Mouse (Mus musculus): ENCODE data around the gene Pigm. TPM values are rescaled to one million over a fixed set of nuclear protein-coding genes. Genes with fewer than 3 reads are reported as not detected.

Pigm gene
- polyA plus RNA-seq, 1 experiment from 2014 or later = 12.3 TPM

- Histone ChIP-seq H3K9ac (replicated peaks; ENCODE audit: low read length) (no peak overlapping the region), H3K4me2 (ENCODE audit: low read depth, low read length) (no peak overlapping the region), H3K27ac (replicated peaks; ENCODE audit: low read depth, low read length) (no peak overlapping the region), H3K27me3 (ENCODE audit: control insufficient read depth, insufficient read depth, low read length) (no peaks in the 10 kb centered on the region), H3K4me3 (ENCODE audit: low read depth, low read length) (no peak overlapping the region), H3K9me3 (replicated peaks; ENCODE audit: control insufficient read depth, low read length) (no peaks in the 10 kb centered on the region), H3K4me1 (ENCODE audit: control insufficient read depth, insufficient read depth, low read length) (no peaks in the 10 kb centered on the region), H3K36me3 (replicated peaks; ENCODE audit: control insufficient read depth, insufficient read depth, low read depth, low read length) (no peaks in the 10 kb centered on the region)
- 10% methylated on average over 1 of the region's 1 CpGs for WGBS
- ATAC-seq (replicated peaks; ENCODE audit: insufficient number of reproducible peaks, low FRiP score, low TSS enrichment, low read depth) = no peak
- DNase-seq (ENCODE audit: low spot score) = peak; percentile 67
Measured at GRCm38 (mm10) chr1:172357550-172357949, 18.8 kb upstream of the Pigm start.

GRCm38 (mm10) chr1:172358341-172358740 is 18.0 kb upstream of the Pigm start:
- H3K4me1 ChIP-seq (ENCODE audit: control insufficient read depth, insufficient read depth, low read length) = no peaks in the 10 kb centered on the region
- 73% methylated on average over 10 of the region's 10 CpGs for WGBS
- no peaks in the 10 kb centered on the region for H3K36me3 ChIP-seq (replicated peaks; ENCODE audit: control insufficient read depth, insufficient read depth, low read depth, low read length)
- H3K9me3 ChIP-seq (replicated peaks; ENCODE audit: control insufficient read depth, low read length) = no peaks in the 10 kb centered on the region
- no peak overlapping the region for H3K4me3 ChIP-seq (ENCODE audit: low read depth, low read length)
- no peak overlapping the region for H3K27ac ChIP-seq (replicated peaks; ENCODE audit: low read depth, low read length)
- ATAC-seq (replicated peaks; ENCODE audit: insufficient number of reproducible peaks, low FRiP score, low TSS enrichment, low read depth) (no peak), DNase-seq (ENCODE audit: low spot score) (no peak)
- no peaks in the 10 kb centered on the region for H3K27me3 ChIP-seq (ENCODE audit: control insufficient read depth, insufficient read depth, low read length)
- H3K9ac ChIP-seq (replicated peaks; ENCODE audit: low read length) = no peak overlapping the region
- H3K4me2 ChIP-seq (ENCODE audit: low read depth, low read length) = no peak overlapping the region

- no peak overlapping the region for H3K4me2 ChIP-seq (ENCODE audit: low read depth, low read length)
- H3K9ac ChIP-seq (replicated peaks; ENCODE audit: low read length) = no peak overlapping the region
- ATAC-seq (replicated peaks; ENCODE audit: insufficient number of reproducible peaks, low FRiP score, low TSS enrichment, low read depth) = no peak
- H3K4me1 ChIP-seq (ENCODE audit: control insufficient read depth, insufficient read depth, low read length) = no peaks in the 10 kb centered on the region
- no peaks in the 10 kb centered on the region for H3K9me3 ChIP-seq (replicated peaks; ENCODE audit: control insufficient read depth, low read length)
- WGBS = 13% methylated on average over 6 of the region's 6 CpGs
- no peak overlapping the region for H3K4me3 ChIP-seq (ENCODE audit: low read depth, low read length)
- H3K27me3 ChIP-seq (ENCODE audit: control insufficient read depth, insufficient read depth, low read length) = peaks cover 3% of the 10 kb centered on the region; the same call in 1 of the 2 replicates
- DNase-seq (ENCODE audit: low spot score) = peak; percentile 76
- H3K36me3 ChIP-seq (replicated peaks; ENCODE audit: control insufficient read depth, insufficient read depth, low read depth, low read length) = no peaks in the 10 kb centered on the region
- no peak overlapping the region for H3K27ac ChIP-seq (replicated peaks; ENCODE audit: low read depth, low read length)
Measured at GRCm38 (mm10) chr1:172364684-172365083, 11.7 kb upstream of the Pigm start.

GRCm38 (mm10) chr1:172368768-172369418 is 7.5 kb upstream of the Pigm start:
- H3K27me3 ChIP-seq (ENCODE audit: control insufficient read depth, insufficient read depth, low read length) = peaks cover 3% of the 10 kb centered on the region; the same call in 1 of the 2 replicates
- H3K27ac ChIP-seq (replicated peaks; ENCODE audit: low read depth, low read length) = no peak overlapping the region
- H3K4me3 ChIP-seq (ENCODE audit: low read depth, low read length) = no peak overlapping the region
- H3K36me3 ChIP-seq (replicated peaks; ENCODE audit: control insufficient read depth, insufficient read depth, low read depth, low read length) = no peaks in the 10 kb centered on the region
- H3K9me3 ChIP-seq (replicated peaks; ENCODE audit: control insufficient read depth, low read length) = no peaks in the 10 kb centered on the region
- 30% methylated on average over 23 of the region's 23 CpGs for WGBS
- H3K4me2 ChIP-seq (ENCODE audit: low read depth, low read length) = no peak overlapping the region
- DNase-seq (ENCODE audit: low spot score) = peak; percentile 79
- ATAC-seq (replicated peaks; ENCODE audit: insufficient number of reproducible peaks, low FRiP score, low TSS enrichment, low read depth) = no peak
- no peak overlapping the region for H3K9ac ChIP-seq (replicated peaks; ENCODE audit: low read length)
- no peaks in the 10 kb centered on the region for H3K4me1 ChIP-seq (ENCODE audit: control insufficient read depth, insufficient read depth, low read length)

- DNase-seq (ENCODE audit: low spot score) (no peak), ATAC-seq (replicated peaks; ENCODE audit: insufficient number of reproducible peaks, low FRiP score, low TSS enrichment, low read depth) (no peak)
- Histone ChIP-seq H3K4me3 (ENCODE audit: low read depth, low read length) (peak overlapping the region; percentile 97), H3K9me3 (replicated peaks; ENCODE audit: control insufficient read depth, low read length) (no peaks in the 10 kb centered on the region), H3K27me3 (ENCODE audit: control insufficient read depth, insufficient read depth, low read length) (no peaks in the 10 kb centered on the region), H3K4me1 (ENCODE audit: control insufficient read depth, insufficient read depth, low read length) (peaks cover 5% of the 10 kb centered on the region), H3K4me2 (ENCODE audit: low read depth, low read length) (peak overlapping the region; percentile 86), H3K9ac (replicated peaks; ENCODE audit: low read length) (peak overlapping the region; percentile 84), H3K36me3 (replicated peaks; ENCODE audit: control insufficient read depth, insufficient read depth, low read depth, low read length) (no peaks in the 10 kb centered on the region), H3K27ac (replicated peaks; ENCODE audit: low read depth, low read length) (no peak overlapping the region; the same call in 1 of the 2 replicates)
- 3% methylated on average over 62 of the region's 62 CpGs for WGBS
Measured at GRCm38 (mm10) chr1:172376758-172377458, 562 bp downstream of the Pigm start.

GRCm38 (mm10) chr1:172380066-172380465 is 3.7 kb downstream of the Pigm start:
- WGBS = 87% methylated on average over 10 of the region's 10 CpGs
- Histone ChIP-seq H3K4me2 (ENCODE audit: low read depth, low read length) (no peak overlapping the region), H3K4me1 (ENCODE audit: control insufficient read depth, insufficient read depth, low read length) (peaks cover 5% of the 10 kb centered on the region), H3K27me3 (ENCODE audit: control insufficient read depth, insufficient read depth, low read length) (no peaks in the 10 kb centered on the region), H3K9me3 (replicated peaks; ENCODE audit: control insufficient read depth, low read length) (no peaks in the 10 kb centered on the region), H3K9ac (replicated peaks; ENCODE audit: low read length) (no peak overlapping the region), H3K4me3 (ENCODE audit: low read depth, low read length) (no peak overlapping the region), H3K27ac (replicated peaks; ENCODE audit: low read depth, low read length) (no peak overlapping the region), H3K36me3 (replicated peaks; ENCODE audit: control insufficient read depth, insufficient read depth, low read depth, low read length) (no peaks in the 10 kb centered on the region)
- DNase-seq (ENCODE audit: low spot score) (no peak), ATAC-seq (replicated peaks; ENCODE audit: insufficient number of reproducible peaks, low FRiP score, low TSS enrichment, low read depth) (no peak)

GRCm38 (mm10) chr1:172382090-172382489 is 5.7 kb downstream of the Pigm start:
- DNase-seq (ENCODE audit: low spot score) = no peak
- no peak for ATAC-seq (replicated peaks; ENCODE audit: insufficient number of reproducible peaks, low FRiP score, low TSS enrichment, low read depth)
- 94% methylated on average over 1 of the region's 1 CpGs for WGBS
- no peak overlapping the region for H3K4me3 ChIP-seq (ENCODE audit: low read depth, low read length)
- H3K4me1 ChIP-seq (ENCODE audit: control insufficient read depth, insufficient read depth, low read length) = peaks cover 5% of the 10 kb centered on the region
- no peaks in the 10 kb centered on the region for H3K36me3 ChIP-seq (replicated peaks; ENCODE audit: control insufficient read depth, insufficient read depth, low read depth, low read length)
- H3K27me3 ChIP-seq (ENCODE audit: control insufficient read depth, insufficient read depth, low read length) = no peaks in the 10 kb centered on the region
- no peaks in the 10 kb centered on the region for H3K9me3 ChIP-seq (replicated peaks; ENCODE audit: control insufficient read depth, low read length)
- H3K27ac ChIP-seq (replicated peaks; ENCODE audit: low read depth, low read length) = no peak overlapping the region
- H3K4me2 ChIP-seq (ENCODE audit: low read depth, low read length) = no peak overlapping the region
- no peak overlapping the region for H3K9ac ChIP-seq (replicated peaks; ENCODE audit: low read length)

- no peak overlapping the region for H3K4me3 ChIP-seq (ENCODE audit: low read depth, low read length)
- no peak overlapping the region for H3K27ac ChIP-seq (replicated peaks; ENCODE audit: low read depth, low read length)
- no peak for ATAC-seq (replicated peaks; ENCODE audit: insufficient number of reproducible peaks, low FRiP score, low TSS enrichment, low read depth)
- no peak overlapping the region for H3K9ac ChIP-seq (replicated peaks; ENCODE audit: low read length)
- no peaks in the 10 kb centered on the region for H3K4me1 ChIP-seq (ENCODE audit: control insufficient read depth, insufficient read depth, low read length)
- no peaks in the 10 kb centered on the region for H3K36me3 ChIP-seq (replicated peaks; ENCODE audit: control insufficient read depth, insufficient read depth, low read depth, low read length)
- DNase-seq (ENCODE audit: low spot score) = no peak
- no peaks in the 10 kb centered on the region for H3K9me3 ChIP-seq (replicated peaks; ENCODE audit: control insufficient read depth, low read length)
- no peak overlapping the region for H3K4me2 ChIP-seq (ENCODE audit: low read depth, low read length)
- no peaks in the 10 kb centered on the region for H3K27me3 ChIP-seq (ENCODE audit: control insufficient read depth, insufficient read depth, low read length)
- 80% methylated on average over 5 of the region's 5 CpGs for WGBS
Measured at GRCm38 (mm10) chr1:172387246-172387645, 10.9 kb downstream of the Pigm start.

Measured in embryonic facial prominence, embryonic 11.5 days (tissue).